Mouse (Mus musculus): Measurements from ENCODE around the gene Gata1.
"Not testable (repeated sequence)": the region's sequence is repeated elsewhere in the genome, so short reads cannot be mapped to it uniquely, and the experiment has no call there.

Gata1 gene

DNA sequence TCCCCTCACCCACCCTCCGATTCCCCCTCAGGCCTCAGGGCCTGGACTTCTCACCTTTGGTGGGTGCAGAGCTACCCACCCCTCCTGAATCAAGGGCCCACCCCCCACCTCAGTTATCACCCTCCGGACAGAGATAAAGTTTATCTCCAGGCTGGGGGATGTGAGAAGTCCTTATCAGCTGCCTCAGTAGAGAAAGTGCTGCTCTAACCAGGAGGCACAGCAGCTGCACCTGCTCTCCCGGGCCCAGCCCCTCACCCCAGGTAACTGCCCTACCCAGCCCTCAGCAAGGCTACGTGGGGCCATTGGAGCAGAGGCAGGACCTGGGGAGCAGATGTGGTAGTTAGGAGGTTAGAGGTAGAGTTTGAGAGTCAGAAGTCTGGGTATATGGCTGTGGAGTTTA is 11.7 kb downstream of the Gata1 start:
- no peak for DNase-seq (ENCODE audit: low read depth in 1 of 2, low spot score in 2 of 2)

DNA sequence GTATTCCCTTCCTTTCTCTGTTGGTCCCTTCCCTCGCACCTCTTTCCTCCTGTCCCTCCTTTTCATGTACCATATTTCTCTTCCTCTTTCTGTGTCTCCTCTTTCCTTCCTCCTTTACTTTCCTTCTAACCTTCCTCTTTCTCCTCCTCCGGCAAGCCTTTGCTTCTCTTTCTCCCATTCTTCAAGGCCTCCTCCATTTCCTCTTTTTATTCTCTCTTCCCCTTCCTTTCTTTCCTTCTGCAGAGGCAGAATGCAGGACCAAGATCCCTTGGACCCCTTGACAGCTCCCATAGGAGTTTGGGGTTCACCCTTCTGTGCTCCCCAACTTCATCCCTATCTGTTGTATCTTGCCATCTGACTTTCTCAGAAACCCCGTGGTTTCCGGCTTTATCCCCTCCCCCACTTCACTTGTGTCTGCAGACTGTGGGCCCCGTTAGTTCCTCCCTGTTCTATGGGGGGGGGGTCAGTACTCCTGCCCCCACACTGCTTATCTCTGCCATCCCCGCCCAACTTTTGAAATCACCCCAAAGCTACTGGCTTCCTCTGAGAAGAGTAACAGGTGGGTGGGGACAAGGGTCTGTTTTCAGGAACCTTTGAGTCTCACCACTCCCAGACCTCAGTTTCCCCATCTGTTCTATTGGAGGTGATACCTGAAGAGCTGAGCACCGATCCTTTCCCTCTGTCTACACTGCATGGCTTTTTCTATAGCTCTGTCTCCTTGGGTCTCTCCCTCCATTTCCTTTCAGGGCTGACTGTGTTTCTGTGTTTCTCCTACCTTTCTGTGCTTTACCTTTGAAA is 13.8 kb downstream of the Gata1 start:
- DNase-seq (ENCODE audit: low read depth in 1 of 2, low spot score in 2 of 2) = no peak

DNA sequence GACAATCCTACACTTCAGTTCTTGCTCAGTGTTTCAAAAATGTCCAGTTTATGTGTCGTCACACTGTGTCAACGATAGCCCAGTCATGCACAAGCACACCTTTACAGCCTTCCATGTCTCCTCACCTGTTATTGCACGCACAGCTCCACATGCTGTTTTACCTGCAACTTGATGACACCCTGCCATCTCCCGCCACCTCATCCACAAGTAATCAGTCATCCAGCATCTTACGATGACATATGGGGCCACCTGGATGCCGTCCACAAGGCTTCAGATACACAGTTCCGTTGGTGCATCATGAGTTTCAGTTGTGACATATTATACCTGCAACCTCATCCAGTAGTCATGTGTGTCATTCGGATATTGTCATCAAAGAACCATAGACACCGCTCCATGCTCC is 19.0 kb downstream of the Gata1 start:
- no peak for DNase-seq (ENCODE audit: low read depth in 1 of 2, low spot score in 2 of 2)

- no peak for DNase-seq (ENCODE audit: low read depth in 1 of 2, low spot score in 2 of 2)
Observed at GRCm38 (mm10) chrX:7950091-7950490, 27.8 kb downstream of the Gata1 start.

GRCm38 (mm10) chrX:7947900-7948492 is 29.9 kb downstream of the Gata1 start:
- peak; percentile 80 to 85 for DNase-seq (ENCODE audit: low read depth in 1 of 2, low spot score in 2 of 2)

- DNase-seq (ENCODE audit: low read depth in 1 of 2, low spot score in 2 of 2) = no peak
Observed at GRCm38 (mm10) chrX:7947108-7947899, 30.6 kb downstream of the Gata1 start, which contains the start of gene Hdac6. Gene Hdac6, minus strand, starts transcription at chrX:7947889.

GRCm38 (mm10) chrX:7945618-7946017 is 32.3 kb downstream of the Gata1 start:
- DNase-seq (ENCODE audit: low read depth in 1 of 2, low spot score in 2 of 2) = no peak

- DNase-seq (ENCODE audit: low read depth in 1 of 2, low spot score in 2 of 2) = no peak
Observed at GRCm38 (mm10) chrX:7937667-7938066, 40.2 kb downstream of the Gata1 start.

- DNase-seq (ENCODE audit: low read depth in 1 of 2, low spot score in 2 of 2) = no peak
Observed at GRCm38 (mm10) chrX:7936874-7937273, 41.0 kb downstream of the Gata1 start.

- DNase-seq (ENCODE audit: low read depth in 1 of 2, low spot score in 2 of 2) = no peak
Observed at GRCm38 (mm10) chrX:7928270-7928790, 49.5 kb downstream of the Gata1 start, which contains the start of gene Eras. Gene Eras, minus strand, starts transcription at chrX:7928607.

- DNase-seq (ENCODE audit: low read depth in 1 of 2, low spot score in 2 of 2) = no peak
Observed at GRCm38 (mm10) chrX:7927116-7927515, 50.8 kb downstream of the Gata1 start.

- DNase-seq (ENCODE audit: low read depth in 1 of 2, low spot score in 2 of 2) = no peak
Observed at GRCm38 (mm10) chrX:7926266-7926665, 51.6 kb downstream of the Gata1 start.

DNA sequence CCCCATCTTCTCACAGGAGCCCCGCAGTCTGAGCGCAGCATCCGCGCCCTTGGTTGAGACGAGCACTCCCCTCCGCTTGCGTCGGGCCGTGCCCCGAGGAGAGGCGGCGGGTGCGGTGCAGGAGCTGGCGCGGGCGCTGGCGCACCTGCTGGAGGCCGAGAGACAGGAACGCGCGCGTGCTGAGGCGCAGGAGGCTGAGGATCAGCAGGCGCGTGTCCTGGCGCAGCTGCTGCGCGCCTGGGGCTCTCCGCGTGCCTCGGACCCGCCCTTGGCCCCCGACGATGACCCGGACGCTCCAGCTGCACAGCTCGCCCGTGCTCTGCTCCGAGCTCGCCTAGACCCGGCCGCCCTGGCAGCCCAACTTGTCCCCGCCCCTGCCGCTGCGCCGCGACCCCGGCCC is 55.8 kb downstream of the Gata1 start:
- no peak for DNase-seq (ENCODE audit: low read depth in 1 of 2, low spot score in 2 of 2)

DNA sequence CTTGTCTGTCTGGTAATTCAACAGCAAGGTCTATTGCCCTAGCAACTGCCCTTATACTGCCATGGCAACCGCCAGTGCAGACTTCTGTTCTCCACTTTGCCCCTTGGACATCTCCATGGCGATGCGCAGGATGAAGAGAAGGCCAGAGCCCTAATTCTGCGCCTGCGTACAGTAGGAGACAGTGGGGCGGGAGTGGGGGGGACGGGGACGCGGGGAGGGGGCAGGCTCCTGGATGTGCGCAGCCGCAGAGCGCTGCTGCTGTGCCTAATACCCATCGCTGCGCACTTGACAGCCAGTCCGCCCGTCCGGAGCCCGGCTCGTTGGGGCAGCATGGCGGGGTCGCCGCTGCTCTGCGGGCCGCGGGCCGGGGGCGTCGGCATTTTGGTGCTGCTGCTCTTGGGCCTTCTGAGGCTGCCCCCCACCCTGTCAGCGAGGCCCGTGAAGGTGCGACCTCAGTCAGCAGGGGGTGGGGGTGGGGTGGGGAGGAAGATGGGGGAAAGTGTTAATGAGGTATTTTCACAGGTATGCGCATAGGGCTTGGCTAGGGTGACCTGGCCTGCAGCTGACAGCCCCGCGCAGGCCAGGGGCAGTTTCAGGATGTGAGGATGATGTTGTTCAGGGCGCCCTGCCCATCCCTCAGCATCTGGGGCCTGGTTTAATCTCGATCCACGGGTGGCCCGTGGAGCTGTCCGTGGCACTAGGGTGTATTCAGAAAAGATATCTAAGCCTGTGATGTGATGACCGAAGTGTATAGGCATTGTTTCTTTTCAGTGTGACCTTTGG is 58.1 kb downstream of the Gata1 start, which contains the start of gene Pcsk1n:
TSS of gene Pcsk1n (plus strand) at position 222 of the 783 bp plus-strand sequence.
- DNase-seq (ENCODE audit: low read depth in 1 of 2, low spot score in 2 of 2) = no peak

GRCm38 (mm10) chrX:7917960-7918359 is 59.9 kb downstream of the Gata1 start:
- not testable (repeated sequence) for DNase-seq (ENCODE audit: low read depth in 1 of 2, low spot score in 2 of 2)

GRCm38 (mm10) chrX:7915669-7916068 is 62.2 kb downstream of the Gata1 start:
- DNase-seq (ENCODE audit: low read depth in 1 of 2, low spot score in 2 of 2) = peak in 1 of 2 experiments; percentile 26

- no peak for DNase-seq (ENCODE audit: low read depth in 1 of 2, low spot score in 2 of 2)
Observed at GRCm38 (mm10) chrX:7910473-7910872, 67.4 kb downstream of the Gata1 start.

Measured in monocyte, adult 2 months (primary cell).